Mouse (Mus musculus) adrenal gland, adult 18-20 months (tissue): ENCODE measurements around the gene Usp21. TPM values are rescaled to one million over a fixed set of nuclear protein-coding genes. Genes with fewer than 3 reads are reported as not detected.
"Not testable (repeated sequence)": the region's sequence is repeated elsewhere in the genome, so short reads cannot be mapped to it uniquely, and the experiment has no call there.

Experiments used
- DNase-seq, 2 experiments: peaks; one replicate each; pipeline ENCODE4 v3.0.0; 2021 to 2022; ENCODE audit warnings: low spot score in 2 of 2
- long read RNA-seq, 2 experiments: library from polyadenylated mRNA; stranded (forward); transcript quantifications; one replicate each; pipeline ENCODE4 v2.0.0; 2021
- total RNA-seq, 2 experiments: library from RNA; stranded (reverse); gene quantifications; 1 replicate in 1 of 2; 2 replicates in 1 of 2; pipeline ENCODE4 v1.2.3; 2021

Usp21 gene
- total RNA-seq: 10 to 100 TPM; 38.5 to 41.8 TPM
- long read RNA-seq, experiment 1, transcript Usp21-201 (13 exons, 2,219 nt): major isoform, 18 of 26 reads
- long read RNA-seq, experiment 1, partial matches to known transcripts: 0 of 26 reads
- long read RNA-seq, experiment 1, other reads (novel, unspliced or antisense): 8 of 26 reads
- long read RNA-seq, experiment 2, transcript Usp21-201 (13 exons, 2,219 nt): major isoform, 32 of 42 reads
- long read RNA-seq, experiment 2, partial matches to known transcripts: 4 of 42 reads
- long read RNA-seq, experiment 2, other reads (novel, unspliced or antisense): 4 of 42 reads

GRCm38 (mm10) chr1:171287136-171288081 lies at the start of gene Usp21:
Gene Usp21 (minus strand): TSS chr1:171287991.
- DNase-seq: peak; percentile 89 to 93

GRCm38 (mm10) chr1:171330216-171330560 lies 42.4 kb upstream of the Usp21 start:
- DNase-seq: no peak

GRCm38 (mm10) chr1:171329433-171330215 lies 41.8 kb upstream of the Usp21 start:
- DNase-seq: peak in 1 of 2 experiments; percentile 76

- DNase-seq: peak; percentile 78 to 85
These were observed 41.1 kb upstream of the Usp21 start, which contains the start of gene Dedd for GRCm38 (mm10) chr1:171328839-171329432. Gene Dedd (plus strand): TSS chr1:171329145.

GRCm38 (mm10) chr1:171328244-171328643 lies 40.5 kb upstream of the Usp21 start:
- no peak for DNase-seq

- not testable (repeated sequence) for DNase-seq
These were observed 38.8 kb upstream of the Usp21 start for GRCm38 (mm10) chr1:171326588-171326987.

GRCm38 (mm10) chr1:171325571-171325970 lies 37.8 kb upstream of the Usp21 start:
- no peak for DNase-seq

- DNase-seq: no peak
These were observed 34.2 kb upstream of the Usp21 start for GRCm38 (mm10) chr1:171322012-171322411.

GRCm38 (mm10) chr1:171321415-171321814 lies 33.6 kb upstream of the Usp21 start:
- DNase-seq: no peak

GRCm38 (mm10) chr1:171320151-171320550 lies 32.4 kb upstream of the Usp21 start:
- no peak for DNase-seq

- no peak for DNase-seq
These were observed 32.0 kb upstream of the Usp21 start for GRCm38 (mm10) chr1:171319748-171320147.

GRCm38 (mm10) chr1:171309321-171309720 lies 21.5 kb upstream of the Usp21 start:
- no peak for DNase-seq

GRCm38 (mm10) chr1:171306157-171306556 lies 18.4 kb upstream of the Usp21 start:
- not testable (repeated sequence) for DNase-seq

GRCm38 (mm10) chr1:171298226-171298625 lies 10.4 kb upstream of the Usp21 start:
- no peak for DNase-seq

GRCm38 (mm10) chr1:171295063-171295402 lies 7.2 kb upstream of the Usp21 start:
- DNase-seq: no peak

- peak; percentile 69 to 81 for DNase-seq
These were observed 6.7 kb upstream of the Usp21 start, which contains the start of gene Ufc1 for GRCm38 (mm10) chr1:171294298-171295062. Gene Ufc1 (minus strand): TSS chr1:171295024.

GRCm38 (mm10) chr1:171293906-171294297 lies 6.1 kb upstream of the Usp21 start:
- no peak for DNase-seq

- no peak for DNase-seq
These were observed 5.6 kb upstream of the Usp21 start for GRCm38 (mm10) chr1:171293351-171293750.

- DNase-seq: no peak
These were observed 537 bp upstream of the Usp21 start for GRCm38 (mm10) chr1:171288328-171288727.

- DNase-seq: no peak
These were observed 1.3 kb downstream of the Usp21 start for GRCm38 (mm10) chr1:171286517-171286916.
